Mouse (Mus musculus): ENCODE data around the gene Clk2.

Clk2 gene

GRCm38 (mm10) chr3:89164506-89165267 is at the start of gene Clk2:
Clk2 (plus strand) TSS chr3:89164795.
- POLR2A ChIA-PET, result interaction anchor here (0.6 to 7.1 kb wide), 37 partner anchors 9 to 884 kb away, joined by 3 to 61 read pairs (median 5); partner anchors contain the start of genes Scamp3 (in 4 of the 4), Fam189b (in 3 of the 4), Fdps (in 2 of the 4) and Cks1b (in 1 of the 4)
- CTCF ChIA-PET, result interaction anchor here in 1 of 4 experiments (0.9 to 1.8 kb wide), 7 partner anchors 18 to 1005 kb away, joined by 3 to 7 read pairs (median 5); partner anchors contain the start of genes Fam189b and Pklr

- CTCF ChIA-PET, result interaction anchor here (0.6 to 3.6 kb wide), 41 partner anchors 8 to 571 kb away, joined by 3 to 24 read pairs (median 4); partner anchors contain the start of genes Fdps (in 2 of the 4), Gm43738 (in 2 of the 4), Hcn3 (in 2 of the 4) and Fam189b (in 1 of the 4)
- POLR2A ChIA-PET, result interaction anchor here (0.5 to 3.1 kb wide), 13 partner anchors 13 to 178 kb away, joined by 3 to 14 read pairs (median 3); partner anchors contain the start of genes Fdps (in 2 of the 4), Gm43738 (in 1 of the 4) and Scamp3 (in 1 of the 4)
Observed at GRCm38 (mm10) chr3:89115522-89115921, 49.1 kb upstream of the Clk2 start.

- POLR2A ChIA-PET, result interaction anchor here in 2 of 4 experiments (0.8 to 1.5 kb wide), 4 partner anchors 11 to 42 kb away, joined by 3 to 5 read pairs (median 4); partner anchors contain the start of gene Clk2 (in 1 of the 2)
- CTCF ChIA-PET, result interaction anchor here in 2 of 4 experiments (0.6 to 0.8 kb wide), 2 partner anchors 28 to 156 kb away, joined by 3 to 4 read pairs; no protein-coding TSS in a partner anchor
Observed at GRCm38 (mm10) chr3:89123313-89123712, 41.3 kb upstream of the Clk2 start.

DNA sequence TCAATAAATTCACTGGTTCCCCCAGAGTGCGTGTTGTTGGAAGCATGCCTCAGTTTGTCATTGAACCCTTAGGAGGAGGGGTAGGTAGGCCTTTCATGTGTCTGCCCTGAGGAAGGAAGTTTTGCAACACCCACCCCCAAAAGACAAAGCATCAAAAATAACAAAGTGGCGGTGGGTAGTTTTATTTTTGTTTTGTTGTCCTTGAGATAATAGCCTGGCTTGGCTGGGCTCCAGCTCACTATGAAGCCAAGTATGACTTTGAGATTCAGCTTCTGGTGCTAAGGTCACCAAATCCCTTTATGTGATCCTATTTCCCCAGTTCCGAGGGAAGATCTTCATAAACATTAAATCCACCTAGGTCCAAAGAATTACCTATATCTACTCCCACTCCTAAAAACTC is 40.4 kb upstream of the Clk2 start:
- ChIA-PET CTCF (interaction anchor here in 2 of 4 experiments (0.6 to 1.0 kb wide), 3 partner anchors 12 to 714 kb away, joined by 3 to 7 read pairs (median 3); partner anchors contain the start of genes Pklr (in 1 of the 2) and Pmf1 (in 1 of the 2)), POLR2A (interaction anchor here in 1 of 4 experiments (1.2 to 1.5 kb wide), 2 partner anchors 10 to 24 kb away, joined by 3 to 4 read pairs; no protein-coding TSS in a partner anchor)

GRCm38 (mm10) chr3:89125981-89126380 is 38.6 kb upstream of the Clk2 start:
- POLR2A ChIA-PET, result interaction anchor here in 1 of 4 experiments (1.4 kb wide), 1 partner anchor 21 kb away, joined by 4 read pairs; no protein-coding TSS in a partner anchor
- CTCF ChIA-PET, result interaction anchor here in 1 of 4 experiments (1.1 kb wide), 1 partner anchor 10 kb away, joined by 3 read pairs; no protein-coding TSS in a partner anchor

GRCm38 (mm10) chr3:89129908-89130307 is 34.7 kb upstream of the Clk2 start:
- ChIA-PET POLR2A (interaction anchor here in 3 of 4 experiments (0.6 to 1.4 kb wide), 7 partner anchors 11 to 40 kb away, joined by 3 to 8 read pairs (median 3); no protein-coding TSS in a partner anchor), CTCF (interaction anchor here in 2 of 4 experiments (0.7 to 0.9 kb wide), 2 partner anchors 14 to 94 kb away, joined by 4 read pairs; no protein-coding TSS in a partner anchor)

DNA sequence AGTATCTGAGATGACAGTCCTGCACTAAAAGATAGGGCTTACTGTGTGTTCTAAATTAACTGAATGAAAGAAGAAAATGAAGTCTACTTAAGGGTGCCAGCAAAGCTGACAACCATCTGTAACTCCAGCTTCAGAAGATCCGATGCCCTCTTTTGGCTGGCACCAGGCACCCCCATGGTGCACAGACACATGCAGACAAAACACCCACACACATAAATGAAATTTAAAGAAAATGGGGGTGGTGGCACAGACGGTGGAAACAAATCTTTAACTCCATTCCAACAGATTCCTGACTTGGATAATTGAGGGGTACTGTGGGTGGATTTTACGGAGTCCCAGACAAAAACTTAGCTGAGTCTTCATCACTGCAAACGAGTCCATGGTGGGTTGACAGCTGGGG is 32.8 kb upstream of the Clk2 start:
- ChIA-PET POLR2A (interaction anchor here in 2 of 4 experiments (0.6 to 1.2 kb wide), 4 partner anchors 11 to 42 kb away, joined by 3 to 4 read pairs (median 3); no protein-coding TSS in a partner anchor), CTCF (interaction anchor here (0.5 to 1.6 kb wide), 11 partner anchors 9 to 62 kb away, joined by 3 to 7 read pairs (median 3); partner anchors contain the start of genes Hcn3 (in 2 of the 4) and Fdps (in 1 of the 4))

DNA sequence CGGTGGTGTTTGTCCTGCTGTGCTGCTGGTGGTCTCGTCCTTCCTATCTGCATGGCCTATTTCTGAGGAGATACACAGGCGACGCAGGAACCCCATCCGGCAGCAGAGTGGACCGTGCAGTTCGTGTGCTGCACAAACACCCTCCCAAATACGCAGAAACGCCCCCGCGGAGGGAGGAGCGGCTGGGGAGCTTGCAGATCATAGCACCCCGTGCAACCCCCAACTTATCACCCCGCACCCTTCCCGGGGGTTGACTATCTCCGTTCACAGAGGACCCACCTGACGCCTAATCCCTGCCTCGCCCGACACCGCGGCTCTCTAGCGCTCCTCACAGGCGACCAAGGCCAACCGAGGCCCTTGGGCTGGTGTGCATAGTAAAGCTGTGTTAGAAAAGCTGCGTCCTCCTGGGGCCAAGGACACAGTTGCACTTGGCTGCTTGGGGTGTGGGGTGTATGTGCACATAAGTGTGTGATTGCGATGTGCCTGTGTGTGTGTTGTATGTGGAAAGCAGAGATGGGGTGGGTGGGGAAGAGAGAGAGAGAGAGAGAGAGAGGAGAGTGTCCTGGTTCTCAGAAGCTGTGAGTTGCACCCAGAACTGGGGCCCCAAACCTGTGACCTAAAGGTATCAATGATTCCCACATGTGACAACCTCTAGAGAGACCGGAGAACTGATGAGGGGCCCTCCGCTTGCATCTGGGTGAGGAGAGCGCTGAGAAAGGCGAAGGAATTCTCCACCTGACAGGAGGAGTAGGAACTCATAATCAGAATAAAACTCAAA is 32.1 kb upstream of the Clk2 start:
- ChIA-PET CTCF (interaction anchor here in 3 of 4 experiments (0.5 to 1.6 kb wide), 9 partner anchors 8 to 61 kb away, joined by 3 to 7 read pairs (median 3); partner anchors contain the start of gene Hcn3 (in 2 of the 3)), POLR2A (interaction anchor here in 3 of 4 experiments (0.6 to 1.2 kb wide), 5 partner anchors 10 to 233 kb away, joined by 3 to 4 read pairs (median 3); no protein-coding TSS in a partner anchor)

DNA sequence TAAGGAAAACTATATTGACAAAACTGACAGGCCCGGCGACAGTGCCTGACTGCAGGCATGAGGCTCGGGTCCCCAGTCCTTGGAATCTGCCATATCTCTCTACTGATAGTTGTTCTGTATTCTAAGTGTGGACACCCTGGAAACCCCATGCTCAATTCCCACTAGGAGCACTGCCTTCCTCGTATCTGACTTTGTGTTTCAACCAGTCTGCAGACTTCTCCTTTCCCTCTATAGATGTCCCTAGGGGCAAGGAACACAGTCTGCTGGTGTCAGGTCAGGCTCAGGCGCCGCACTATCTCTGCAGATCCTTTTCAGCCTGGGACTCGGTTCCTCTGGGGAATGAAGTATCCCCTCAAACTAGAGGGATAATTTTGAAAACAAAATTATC is 31.5 kb upstream of the Clk2 start:
- POLR2A ChIA-PET, result interaction anchor here in 1 of 4 experiments (1.0 to 1.2 kb wide), 2 partner anchors 11 to 44 kb away, joined by 3 to 4 read pairs; no protein-coding TSS in a partner anchor
- CTCF ChIA-PET, result interaction anchor here in 2 of 4 experiments (0.5 to 1.6 kb wide), 8 partner anchors 11 to 60 kb away, joined by 3 to 7 read pairs (median 3); partner anchors contain the start of gene Hcn3 (in 2 of the 2)

DNA sequence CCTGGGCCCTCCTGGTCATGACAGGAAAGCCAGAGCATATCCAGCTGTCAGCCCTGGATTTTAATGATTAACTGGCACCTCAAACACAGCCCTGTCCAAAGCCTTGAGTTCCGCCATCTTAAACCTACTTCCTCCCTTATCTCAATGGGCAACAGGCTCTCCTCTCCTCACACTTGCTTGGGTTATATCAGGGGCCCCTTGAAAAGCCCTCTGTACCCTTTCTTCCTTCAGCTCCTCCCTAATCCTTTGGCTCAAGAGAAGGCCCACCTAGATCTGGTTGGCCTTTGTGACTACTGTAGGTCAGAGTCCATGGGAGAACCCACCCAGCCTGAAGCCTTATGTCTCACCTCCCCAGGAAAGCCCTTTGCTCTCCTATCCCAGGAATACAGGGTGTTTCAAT is 30.8 kb upstream of the Clk2 start:
- ChIA-PET POLR2A (interaction anchor here in 1 of 4 experiments (1.3 kb wide), 1 partner anchor 10 kb away, joined by 4 read pairs; no protein-coding TSS in a partner anchor), CTCF (interaction anchor here in 1 of 4 experiments (0.5 to 1.6 kb wide), 2 partner anchors 17 to 26 kb away, joined by 6 to 7 read pairs; partner anchors contain the start of gene Hcn3)

DNA sequence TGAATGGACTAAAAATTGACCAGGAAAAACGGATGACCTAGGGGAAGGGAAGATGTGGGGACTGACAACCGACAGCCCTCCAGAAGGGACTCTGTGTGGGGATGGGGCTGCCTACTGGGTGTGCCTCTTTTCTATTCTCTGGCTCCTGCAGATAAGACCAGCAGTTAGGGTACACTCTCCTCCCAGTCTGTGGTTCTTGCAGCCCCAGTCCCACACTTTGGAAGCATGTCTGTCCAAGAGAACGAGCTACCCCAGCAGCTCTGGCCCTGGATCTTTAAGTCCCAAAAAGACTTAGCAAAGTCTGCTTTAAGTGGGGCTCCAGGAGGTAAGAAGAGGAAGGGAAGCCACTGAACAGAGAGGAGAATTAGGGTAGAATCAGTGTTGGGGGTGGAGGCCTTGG is 28.6 kb upstream of the Clk2 start, which contains the start of gene Pklr:
Gene Pklr, plus strand, starts transcription at position 185 of the 400 bp plus-strand sequence.
- ChIA-PET CTCF (interaction anchor here (0.6 to 2.5 kb wide), 28 partner anchors 10 to 242 kb away, joined by 3 to 18 read pairs (median 6); partner anchors contain the start of genes Hcn3 (in 2 of the 4), Clk2 (in 1 of the 4), Efna1 (in 1 of the 4) and Fam189b (in 1 of the 4)), POLR2A (interaction anchor here (0.5 to 4.0 kb wide), 18 partner anchors 9 to 459 kb away, joined by 3 to 19 read pairs (median 4); partner anchors contain the start of genes Scamp3 (in 2 of the 4), Clk2 (in 1 of the 4), Fam189b (in 1 of the 4) and Hcn3 (in 1 of the 4))

DNA sequence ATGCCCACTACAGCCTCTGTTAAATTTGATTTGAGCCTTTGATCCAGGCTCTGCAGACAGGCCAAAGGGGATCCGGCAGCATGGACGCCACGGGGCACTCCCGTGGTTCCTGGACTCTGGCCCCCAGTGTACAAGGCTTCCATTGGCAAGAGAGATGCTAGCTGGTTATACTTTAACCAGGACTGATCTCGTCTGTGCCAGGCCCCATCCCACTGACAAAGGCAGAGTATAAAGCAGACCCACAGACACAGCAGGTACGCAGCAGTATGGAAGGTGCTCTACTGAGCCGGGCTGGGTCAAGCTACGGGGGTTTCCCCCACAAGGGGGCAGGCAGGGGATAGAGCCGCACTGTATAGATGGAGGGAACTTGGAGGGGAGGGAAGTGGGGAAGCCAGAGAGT is 28.2 kb upstream of the Clk2 start:
- ChIA-PET POLR2A (interaction anchor here (0.5 to 4.0 kb wide), 24 partner anchors 9 to 458 kb away, joined by 3 to 19 read pairs (median 4); partner anchors contain the start of genes Scamp3 (in 2 of the 4), Clk2 (in 1 of the 4), Fam189b (in 1 of the 4) and Fdps (in 1 of the 4)), CTCF (interaction anchor here (0.6 to 2.5 kb wide), 41 partner anchors 8 to 607 kb away, joined by 3 to 18 read pairs (median 5); partner anchors contain the start of genes Hcn3 (in 2 of the 4), Clk2 (in 1 of the 4), Efna1 (in 1 of the 4) and Fam189b (in 1 of the 4))

GRCm38 (mm10) chr3:89144821-89145220 is 19.8 kb upstream of the Clk2 start:
- ChIA-PET POLR2A (interaction anchor here in 3 of 4 experiments (0.6 to 2.3 kb wide), 6 partner anchors 8 to 102 kb away, joined by 3 to 6 read pairs (median 4); partner anchors contain the start of gene Pklr (in 1 of the 3)), CTCF (interaction anchor here in 2 of 4 experiments (1.3 to 2.3 kb wide), 3 partner anchors 13 to 99 kb away, joined by 4 to 10 read pairs (median 4); partner anchors contain the start of gene Hcn3 (in 1 of the 2))

DNA sequence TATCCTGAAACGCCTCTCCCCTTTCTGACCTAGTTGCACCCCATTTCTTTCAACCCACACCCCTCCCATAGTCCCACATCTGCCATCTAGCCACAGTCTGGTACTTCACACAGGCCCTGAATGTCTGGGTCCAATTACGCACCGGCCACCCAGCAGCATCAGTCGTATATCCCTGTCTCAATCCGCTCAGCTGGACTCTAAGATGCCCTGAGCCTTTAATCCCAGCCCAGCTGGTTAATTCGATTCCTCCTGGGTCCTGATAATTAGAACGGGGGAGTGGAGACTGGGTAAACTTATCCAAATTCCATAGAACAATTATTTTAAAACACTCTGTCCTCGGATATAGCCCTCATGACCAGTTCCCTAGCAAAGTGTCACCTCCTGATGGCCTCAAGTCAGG is 19.0 kb upstream of the Clk2 start:
- ChIA-PET CTCF (interaction anchor here in 2 of 4 experiments (1.8 to 2.3 kb wide), 3 partner anchors 9 to 14 kb away, joined by 5 to 10 read pairs (median 8); partner anchors contain the start of genes Hcn3 (in 2 of the 2) and Pklr (in 1 of the 2)), POLR2A (interaction anchor here in 3 of 4 experiments (0.6 to 3.3 kb wide), 5 partner anchors 8 to 101 kb away, joined by 3 to 19 read pairs (median 4); partner anchors contain the start of genes Pklr (in 2 of the 3) and Clk2 (in 1 of the 3))

- ChIA-PET POLR2A (interaction anchor here in 2 of 4 experiments (0.6 to 3.3 kb wide), 12 partner anchors 10 to 896 kb away, joined by 3 to 19 read pairs (median 4); partner anchors contain the start of genes Hcn3 (in 1 of the 2), Pklr (in 1 of the 2), Rusc1 (in 1 of the 2) and Scamp3 (in 1 of the 2)), CTCF (interaction anchor here (0.5 to 2.1 kb wide), 9 partner anchors 10 to 130 kb away, joined by 3 to 8 read pairs (median 4); partner anchors contain the start of genes Hcn3 (in 2 of the 4) and Pklr (in 2 of the 4))
Observed at GRCm38 (mm10) chr3:89147101-89147978, 17.3 kb upstream of the Clk2 start.

All from embryonic stem cell, embryonic (primary cell).